Mouse (Mus musculus) thymus, adult 2 months (tissue): ENCODE data around the gene Gm28374.
"Not testable (repeated sequence)": the region's sequence is repeated elsewhere in the genome, so short reads cannot be mapped to it uniquely, and the experiment has no call there.

ENCODE experiments used
- CTCF ChIP-seq: fragments of 200-500 bp; IDR thresholded peaks from 2 replicates; pipeline ENCODE4 v1.5.1; 2012; ENCODE audit warnings: mild to moderate bottlenecking, control low read depth, low read length, moderate library complexity, borderline replicate concordance; ENCODE audit not compliant: control insufficient read depth, poor library complexity, insufficient read depth; ENCODE audit errors: extremely low read depth
- POLR2A ChIP-seq: fragments of 200-500 bp; IDR thresholded peaks from 2 replicates; pipeline ENCODE4 v1.6.1; 2012; ENCODE audit warnings: mild to moderate bottlenecking, low read length, control low read depth, moderate library complexity; ENCODE audit not compliant: control insufficient read depth, poor library complexity, insufficient read depth; ENCODE audit errors: extremely low read depth

GRCm38 (mm10) chr19:6130414-6131128, 48.5 kb upstream of the Gm28374 start:
- TF ChIP-seq CTCF, POLR2A: not testable (repeated sequence)
